In the genomic region with DNA sequence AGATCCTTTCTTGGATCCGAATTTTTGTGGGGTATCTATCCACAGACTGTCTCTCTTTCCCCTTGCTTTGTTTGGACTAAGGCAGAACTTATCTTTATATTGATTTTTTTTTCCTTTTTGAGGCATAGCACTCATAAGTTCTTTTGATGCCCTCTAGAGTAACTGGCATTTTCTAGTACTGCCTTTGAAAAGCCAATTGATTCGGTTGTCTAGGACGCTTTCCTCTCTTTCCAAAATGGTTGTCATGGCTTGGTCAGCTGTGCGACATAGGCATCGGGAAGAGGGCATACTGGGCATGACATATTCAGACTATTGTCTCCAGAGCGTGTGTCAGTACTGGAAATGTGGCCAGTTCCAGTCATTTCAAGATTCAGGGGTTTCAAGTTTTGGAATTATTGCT, we compare ENCODE assay signal across 8 mouse cellular contexts. TPM values are rescaled to one million over a fixed set of nuclear protein-coding genes. Genes with fewer than 3 reads are reported as not detected.
DNase-seq lines count a peak whose midpoint lies in the region; ATAC-seq lines count a peak whose summit lies in the region.

No protein-coding gene starts in this region.

- peaks cover 22% of the 10 kb centered on the region for H3K4me1 ChIP-seq in embryonic facial prominence, embryonic 10.5 days
- H3K4me1 ChIP-seq in limb, embryonic 12.5 days (replicated peaks) = peaks cover 14% of the 10 kb centered on the region

- no peaks in the 10 kb centered on the region for H3K27me3 ChIP-seq in embryonic facial prominence, embryonic 10.5 days (replicated peaks; ENCODE audit: low read depth, poor library complexity, severe bottlenecking)
- no peaks in the 10 kb centered on the region for H3K27me3 ChIP-seq in limb, embryonic 12.5 days

- H3K27ac ChIP-seq in embryonic facial prominence, embryonic 10.5 days (replicated peaks) = peak overlapping the region; percentile 100
- H3K27ac ChIP-seq in limb, embryonic 12.5 days = peak overlapping the region; percentile 99

- H3K4me3 ChIP-seq in embryonic facial prominence, embryonic 10.5 days = peak overlapping the region; percentile 80
- peak overlapping the region; percentile 91 for H3K4me3 ChIP-seq in limb, embryonic 12.5 days (replicated peaks)

- peak overlapping the region; percentile 100 for H3K9ac ChIP-seq in limb, embryonic 12.5 days (replicated peaks)

- no peak for ATAC-seq in limb, embryonic 12.5 days (ENCODE audit: insufficient number of reproducible peaks, insufficient read depth, low FRiP score, low TSS enrichment, low read depth)

- peaks cover 62% of the 10 kb centered on the region for H3K36me3 ChIP-seq in embryonic facial prominence, embryonic 10.5 days (replicated peaks)
- peaks cover 46% of the 10 kb centered on the region for H3K36me3 ChIP-seq in limb, embryonic 12.5 days

- peak overlapping the region; percentile 73 for H3K4me2 ChIP-seq in limb, embryonic 12.5 days

- H3K9me3 ChIP-seq in embryonic facial prominence, embryonic 10.5 days = no peaks in the 10 kb centered on the region
- H3K9me3 ChIP-seq in limb, embryonic 12.5 days = no peaks in the 10 kb centered on the region

- WGBS in embryonic facial prominence, embryonic 10.5 days = 1% methylated on average over 6 of the region's 6 CpGs
- 0% methylated on average over 6 of the region's 6 CpGs for WGBS in limb, embryonic 12.5 days

- peak; percentile 57 for DNase-seq in cerebellum, adult 9-11 months
- no peak for DNase-seq in cerebellum, postnatal 4 days (ENCODE audit: low spot score in 2 of 2)
- peak; percentile 60 for DNase-seq in 3T3-L1 (ENCODE audit: low read depth, low spot score)
- DNase-seq in embryonic facial prominence, embryonic 10.5 days (ENCODE audit: low spot score) = peak; percentile 20
- peak; percentile 56 for DNase-seq in retina, postnatal 1 day
- no peak for DNase-seq in spleen, postnatal 4 days (ENCODE audit: low spot score in 2 of 2)
- DNase-seq in gastrocnemius, postnatal 10 days = no peak

RNA-seq across cellular contexts. Expression of gene Cep95, which starts 0.6 kb away (rescaled TPM):
- 17.6 and 19.7 TPM in 2 replicates for polyA plus RNA-seq in embryonic facial prominence, embryonic 10.5 days (2016; fragmentation: Nextera tagmentation; extraction: Ambion mirVana)
- polyA plus RNA-seq in limb, embryonic 12.5 days (2016; fragmentation: Nextera tagmentation; extraction: Ambion mirVana) = 27.3 and 30.4 TPM in 2 replicates
- total RNA-seq in gastrocnemius, postnatal 10 days (2021) = 1 to 10 TPM; 5.5 to 8.7 TPM

RNA-seq across cellular contexts. Expression of gene Ddx5, which starts 0.7 kb away (rescaled TPM):
- polyA plus RNA-seq in embryonic facial prominence, embryonic 10.5 days (2016; fragmentation: Nextera tagmentation; extraction: Ambion mirVana) = 312 and 326 TPM in 2 replicates
- polyA plus RNA-seq in limb, embryonic 12.5 days (2016; fragmentation: Nextera tagmentation; extraction: Ambion mirVana) = 420 and 426 TPM in 2 replicates
- 100 to 1,000 TPM; 281 to 345 TPM for total RNA-seq in gastrocnemius, postnatal 10 days (2021)

RNA-seq across cellular contexts. Expression of gene Polg2, which starts 10.3 kb away (rescaled TPM):
- 9.9 and 11.2 TPM in 2 replicates for polyA plus RNA-seq in embryonic facial prominence, embryonic 10.5 days (2016; fragmentation: Nextera tagmentation; extraction: Ambion mirVana)
- polyA plus RNA-seq in limb, embryonic 12.5 days (2016; fragmentation: Nextera tagmentation; extraction: Ambion mirVana) = 14.8 and 15.0 TPM in 2 replicates
- 1 to 10 TPM; 4.9 to 5.2 TPM for total RNA-seq in gastrocnemius, postnatal 10 days (2021)

RNA-seq across cellular contexts. Expression of gene Milr1, which starts 38.6 kb away (rescaled TPM):
- polyA plus RNA-seq in embryonic facial prominence, embryonic 10.5 days (2016; fragmentation: Nextera tagmentation; extraction: Ambion mirVana) = 0.59 and 1.1 TPM in 2 replicates
- 0.66 and 1.0 TPM in 2 replicates for polyA plus RNA-seq in limb, embryonic 12.5 days (2016; fragmentation: Nextera tagmentation; extraction: Ambion mirVana)
- 1 to 10 TPM; 1.0 to 1.2 TPM for total RNA-seq in gastrocnemius, postnatal 10 days (2021)

RNA-seq across cellular contexts. Expression of gene Pecam1, which starts 39.2 kb away (rescaled TPM):
- polyA plus RNA-seq in embryonic facial prominence, embryonic 10.5 days (2016; fragmentation: Nextera tagmentation; extraction: Ambion mirVana) = 17.3 and 20.8 TPM in 2 replicates
- polyA plus RNA-seq in limb, embryonic 12.5 days (2016; fragmentation: Nextera tagmentation; extraction: Ambion mirVana) = 23.6 and 27.0 TPM in 2 replicates
- total RNA-seq in gastrocnemius, postnatal 10 days (2021) = 100 to 1,000 TPM; 104 to 118 TPM

Comparison
In these comparisons a context has a peak if more than half of its experiments do, and no peak if none do; other contexts are left out.
1. DNase-seq: peak in cerebellum, adult 9-11 months (single experiment), 3T3-L1 (single experiment), embryonic facial prominence, embryonic 10.5 days (single experiment) and retina, postnatal 1 day (single experiment); none in cerebellum, postnatal 4 days (0 of 2), spleen, postnatal 4 days (0 of 2) and gastrocnemius, postnatal 10 days (single experiment).